Mouse (Mus musculus) limb, embryonic 14.5 days (tissue): ENCODE results near the gene Prdm16. TPM values are rescaled to one million over a fixed set of nuclear protein-coding genes. Genes with fewer than 3 reads are reported as not detected.
A peak's percentile ranks its signal among the peaks of the same experiment; 100 is the strongest.

Source experiments
- ATAC-seq: fragments of 200-750 bp; cut with Nextera tagmentation; 2 replicates; pipeline ENCODE4 v1.8.0; 2017; ENCODE audit warnings: low read depth, moderate number of reproducible peaks, moderate TSS enrichment; ENCODE audit not compliant: low FRiP score
- DNase-seq: peaks from one replicate; pipeline ENCODE4 v3.0.0-alpha.2; 2015; ENCODE audit warnings: low spot score
- H3K27ac ChIP-seq: fragments of 300-500 bp; sonication (generic); replicated peaks from 2 replicates; pipeline ENCODE4 v1.5.1; 2014; ENCODE audit warnings: low read depth, mild to moderate bottlenecking, low read length, moderate library complexity, mixed read lengths
- H3K27me3 ChIP-seq: fragments of 300-500 bp; sonication (generic); 2 replicates; pipeline ENCODE4 v1.6.1; 2014; ENCODE audit warnings: low read length, mixed read lengths; ENCODE audit not compliant: control insufficient read depth, insufficient read depth
- H3K36me3 ChIP-seq: fragments of 300-500 bp; sonication (generic); 2 replicates; pipeline ENCODE4 v1.6.1; 2014; ENCODE audit warnings: mild to moderate bottlenecking, low read length, moderate library complexity, mixed read lengths; ENCODE audit not compliant: control insufficient read depth, insufficient read depth
- H3K4me1 ChIP-seq: fragments of 300-500 bp; sonication (generic); 2 replicates; pipeline ENCODE4 v1.6.1; 2014; ENCODE audit warnings: antibody characterized with exemption, low read length, mixed read lengths; ENCODE audit not compliant: control insufficient read depth, insufficient read depth
- H3K4me2 ChIP-seq: fragments of 300-500 bp; sonication (generic); replicated peaks from 2 replicates; pipeline ENCODE4 v1.6.1; 2014; ENCODE audit warnings: low read depth, mild to moderate bottlenecking, low read length, moderate library complexity; ENCODE audit not compliant: severe bottlenecking
- H3K4me3 ChIP-seq: fragments of 300-500 bp; sonication (generic); replicated peaks from 2 replicates; pipeline ENCODE4 v1.5.1; 2014; ENCODE audit warnings: low read length
- H3K9ac ChIP-seq: fragments of 300-500 bp; sonication (generic); 2 replicates; pipeline ENCODE4 v1.6.1; 2014; ENCODE audit warnings: mild to moderate bottlenecking, low read depth, low read length, moderate library complexity; ENCODE audit not compliant: severe bottlenecking
- H3K9me3 ChIP-seq: fragments of 300-500 bp; sonication (generic); 2 replicates; pipeline ENCODE4 v1.6.1; 2016; ENCODE audit warnings: low read length; ENCODE audit not compliant: control insufficient read depth
- POLR2A ChIP-seq: fragments of 200-500 bp; IDR thresholded peaks from 2 replicates; pipeline ENCODE4 v1.8.0; 2012; ENCODE audit warnings: inconsistent platforms, mild to moderate bottlenecking, moderate library complexity, borderline replicate concordance; ENCODE audit not compliant: insufficient read depth, insufficient read length; ENCODE audit errors: extremely low read depth
- WGBS: fragments of 180-500 bp; shearing (Covaris S2); extraction: QIAGEN DNeasy Blood & Tissue Kit; methylation state at CpG from one replicate; pipeline ENCODE4 v1.1.7; 2014; 5-methylcytosine and 5-hydroxymethylcytosine counted together
- polyA plus RNA-seq, 2 experiments: library from polyadenylated mRNA; depleted of rRNA in 1 of 2; stranded (reverse) in 1 of 2; unstranded in 1 of 2; fragments of >200 nt; fragmentation: Nextera tagmentation in 1 of 2; extraction: Ambion mirVana in 1 of 2; gene quantifications; 2 replicates each; pipeline versions ENCODE4 v1.2.1 to v1.2.3; 2012 to 2014

Prdm16 gene
- polyA plus RNA-seq, 2 experiments, result 11.7 to 25.6 TPM

GRCm38 (mm10) chr4:154449343-154449742 lies 187.3 kb downstream of the Prdm16 start:
- 23% methylated on average over 3 of the region's 3 CpGs for WGBS
- no peaks in the 10 kb centered on the region for H3K36me3 ChIP-seq
- DNase-seq (peak; percentile 51), ATAC-seq (0 out of 2 replicates have a peak, but pooled peaks have one; percentile 10)
- no peaks in the 10 kb centered on the region for H3K9me3 ChIP-seq
- H3K4me1 ChIP-seq, result peaks cover 21% of the 10 kb centered on the region
- TF ChIP-seq POLR2A, result no peak
- H3K4me2 ChIP-seq, result no peak overlapping the region
- H3K27ac ChIP-seq, result no peak overlapping the region
- H3K27me3 ChIP-seq, result no peaks in the 10 kb centered on the region
- no peak overlapping the region for H3K4me3 ChIP-seq
- no peak overlapping the region for H3K9ac ChIP-seq

GRCm38 (mm10) chr4:154445721-154446120 lies 191.0 kb downstream of the Prdm16 start:
- H3K27ac ChIP-seq, result no peak overlapping the region
- no peaks in the 10 kb centered on the region for H3K9me3 ChIP-seq
- no peak overlapping the region for H3K4me2 ChIP-seq
- H3K36me3 ChIP-seq, result no peaks in the 10 kb centered on the region
- no peak overlapping the region for H3K4me3 ChIP-seq
- ATAC-seq (no peak), DNase-seq (no peak)
- 61% methylated on average over 9 of the region's 9 CpGs for WGBS
- no peak for TF ChIP-seq POLR2A
- peaks cover 15% of the 10 kb centered on the region for H3K4me1 ChIP-seq
- H3K27me3 ChIP-seq, result no peaks in the 10 kb centered on the region
- no peak overlapping the region for H3K9ac ChIP-seq

GRCm38 (mm10) chr4:154442645-154443304 lies 193.9 kb downstream of the Prdm16 start:
- TF ChIP-seq POLR2A, result no peak
- no peaks in the 10 kb centered on the region for H3K27me3 ChIP-seq
- no peak overlapping the region for H3K9ac ChIP-seq
- peaks cover 3% of the 10 kb centered on the region; the same call in 1 of the 2 replicates for H3K4me1 ChIP-seq
- H3K4me3 ChIP-seq, result no peak overlapping the region
- no peaks in the 10 kb centered on the region; the same call in 1 of the 2 replicates for H3K36me3 ChIP-seq
- H3K4me2 ChIP-seq, result no peak overlapping the region
- DNase-seq, result no peak
- ATAC-seq, result no peak
- no peaks in the 10 kb centered on the region for H3K9me3 ChIP-seq
- 28% methylated on average over 9 of the region's 9 CpGs for WGBS
- H3K27ac ChIP-seq, result no peak overlapping the region

- Histone ChIP-seq H3K9ac (no peak overlapping the region), H3K27me3 (no peaks in the 10 kb centered on the region), H3K4me2 (no peak overlapping the region), H3K4me1 (no peaks in the 10 kb centered on the region), H3K4me3 (no peak overlapping the region), H3K36me3 (no peaks in the 10 kb centered on the region; the same call in 1 of the 2 replicates), H3K9me3 (no peaks in the 10 kb centered on the region), H3K27ac (no peak overlapping the region)
- no peak for DNase-seq
- no peak for TF ChIP-seq POLR2A
- 76% methylated on average over 14 of the region's 14 CpGs for WGBS
- no peak for ATAC-seq
Observed at GRCm38 (mm10) chr4:154439455-154440052, 197.1 kb downstream of the Prdm16 start.

- ATAC-seq (no peak), DNase-seq (no peak)
- Histone ChIP-seq H3K36me3 (no peaks in the 10 kb centered on the region; the same call in 1 of the 2 replicates), H3K27me3 (no peaks in the 10 kb centered on the region), H3K9ac (no peak overlapping the region), H3K4me3 (no peak overlapping the region), H3K4me1 (no peaks in the 10 kb centered on the region), H3K9me3 (no peaks in the 10 kb centered on the region), H3K4me2 (no peak overlapping the region), H3K27ac (no peak overlapping the region)
- 78% methylated on average over 15 of the region's 15 CpGs for WGBS
- TF ChIP-seq POLR2A, result no peak
Observed at GRCm38 (mm10) chr4:154438610-154439009, 198.1 kb downstream of the Prdm16 start.
